Mouse (Mus musculus) gastrocnemius, postnatal 10 days (tissue): ENCODE results near the gene Olfr113. TPM values are rescaled to one million over a fixed set of nuclear protein-coding genes. Genes with fewer than 3 reads are reported as not detected.
"Not testable (repeated sequence)": the region's sequence is repeated elsewhere in the genome, so short reads cannot be mapped to it uniquely, and the experiment has no call there.

Experiments used
- DNase-seq: peaks from one replicate; pipeline ENCODE4 v3.0.0; 2021; ENCODE audit warnings: mixed read lengths
- long read RNA-seq, 2 experiments: library from polyadenylated mRNA; stranded (forward); transcript quantifications; one replicate each; pipeline ENCODE4 v2.0.0; 2021
- total RNA-seq, 2 experiments: library from RNA; stranded (reverse); gene quantifications; 2 replicates each; pipeline ENCODE4 v1.2.3; 2021

Gene Olfr113
- total RNA-seq = not detected
- long read RNA-seq, experiment 1 = 0 reads
- long read RNA-seq, experiment 2 = 0 reads

DNA sequence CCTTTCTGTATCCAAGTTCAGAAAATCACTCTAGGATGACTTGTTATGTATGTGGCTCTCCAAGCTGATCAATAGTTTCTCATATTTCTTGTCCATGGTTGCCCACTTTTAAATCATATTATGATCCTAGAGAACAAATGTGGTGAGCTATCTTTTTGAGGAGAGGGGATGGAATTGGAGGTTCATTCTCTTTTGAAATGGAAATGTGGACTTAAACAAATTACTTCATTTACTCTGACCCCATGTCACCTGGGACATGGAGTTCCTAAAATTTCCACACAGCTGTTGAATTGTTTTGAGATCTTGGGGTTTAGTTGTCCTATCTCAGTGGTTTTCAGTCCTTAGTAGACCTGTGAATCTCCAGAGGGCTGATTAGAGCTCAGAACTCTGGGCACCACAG, at the start of gene Olfr113:
Gene Olfr113 (minus strand): TSS at position 101 of the 400 bp plus-strand sequence.
- DNase-seq = no peak

DNA sequence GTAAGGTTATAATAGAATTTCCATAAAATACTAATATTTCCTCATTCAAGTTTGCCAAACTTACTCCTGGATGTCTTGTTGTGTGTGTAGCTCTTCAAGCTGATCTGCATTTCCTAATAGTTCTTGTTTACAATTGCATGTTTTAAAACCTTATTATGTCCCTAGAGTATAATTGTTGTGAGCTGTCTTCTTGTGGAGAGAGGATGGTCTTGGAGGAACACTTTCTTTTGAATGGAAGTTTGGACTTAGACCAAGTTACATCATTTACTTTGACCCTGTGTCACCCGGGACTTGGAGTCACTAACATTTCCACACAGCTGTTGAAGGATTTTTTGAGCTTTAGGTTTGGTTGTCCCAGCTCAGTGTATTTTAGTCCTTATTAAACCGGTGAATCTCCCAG, 49.5 kb upstream of the Olfr113 start, which contains the start of the genes Olfr115 and Olfr116:
Gene Olfr115 (minus strand): TSS at position 101 of the 400 bp plus-strand sequence.
Gene Olfr116 (minus strand): TSS at position 191 of the 400 bp plus-strand sequence.
- DNase-seq = no peak

DNA sequence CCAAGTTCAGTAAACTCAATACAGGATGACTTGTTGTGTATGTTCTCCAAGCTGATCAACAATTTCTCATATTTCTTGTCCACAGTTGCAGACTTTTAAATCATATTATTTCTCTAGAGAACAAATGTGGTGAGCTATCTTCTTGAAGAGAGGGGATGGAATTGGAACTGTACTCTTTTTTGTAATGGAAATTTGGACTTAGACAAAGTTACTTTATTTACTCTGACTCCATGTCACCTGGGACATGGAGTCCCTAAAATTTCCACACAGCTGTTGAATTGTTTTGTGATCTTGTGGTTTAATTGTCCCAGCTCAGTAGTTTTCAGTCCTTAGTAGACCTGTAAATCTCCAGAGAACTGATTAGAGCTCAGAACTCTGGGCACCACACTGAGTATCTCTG, 15.2 kb upstream of the Olfr113 start, which contains the start of gene Olfr114:
Gene Olfr114 (minus strand): TSS at position 101 of the 400 bp plus-strand sequence.
- no peak for DNase-seq

DNA sequence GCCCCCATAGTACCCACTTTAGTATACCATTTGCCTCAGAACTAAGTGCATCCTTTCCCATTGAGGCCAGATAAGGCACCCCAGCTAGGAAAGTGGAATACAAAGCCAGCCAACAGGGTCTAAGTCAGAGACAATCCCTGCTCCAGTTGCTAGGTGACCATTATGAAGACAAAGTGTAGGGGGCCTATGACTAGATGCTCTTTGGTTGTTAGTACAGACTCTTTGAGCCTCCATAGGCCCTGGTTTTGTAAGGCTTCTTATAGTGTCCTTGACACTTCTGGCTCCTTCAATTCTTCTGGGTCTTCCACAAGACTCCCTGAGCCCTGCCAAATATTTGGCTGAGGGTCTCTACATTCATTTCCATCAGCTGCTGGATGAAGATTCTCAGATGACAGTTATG, 8.1 kb downstream of the Olfr113 start, which contains the start of gene Olfr112:
Gene Olfr112 (minus strand): TSS at position 101 of the 400 bp plus-strand sequence.
- no peak for DNase-seq

DNA sequence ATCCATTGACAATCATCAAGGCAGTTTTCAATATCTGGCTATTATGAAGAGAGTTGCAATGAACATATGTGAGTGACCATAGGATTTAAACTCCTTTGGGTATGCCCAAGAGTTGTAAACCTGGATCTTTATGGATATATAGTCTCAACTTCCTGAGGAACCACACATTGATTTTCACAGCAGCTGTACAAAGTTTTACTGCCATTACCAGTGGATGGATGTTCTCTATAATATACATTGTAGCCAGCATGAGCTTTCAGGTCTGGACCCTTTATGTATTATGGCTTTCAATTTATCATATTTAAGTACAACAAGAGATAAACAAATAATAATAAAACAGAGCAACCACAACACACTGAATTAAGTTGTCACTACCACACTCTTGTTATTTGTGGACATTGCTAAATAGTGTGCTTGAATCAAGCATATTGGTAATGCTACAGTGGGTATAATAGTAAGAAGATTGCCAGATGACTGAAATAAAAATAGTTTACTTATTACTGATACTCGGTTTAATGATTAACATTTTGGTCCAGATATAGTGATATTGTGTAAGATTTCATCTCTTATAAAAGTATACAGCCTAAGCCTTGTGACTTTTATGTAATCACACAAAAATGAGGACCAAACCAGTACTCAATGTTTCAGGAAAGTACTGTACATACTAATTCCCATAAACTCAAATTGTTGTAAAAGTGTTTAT, 18.4 kb downstream of the Olfr113 start:
- no peak for DNase-seq

DNA sequence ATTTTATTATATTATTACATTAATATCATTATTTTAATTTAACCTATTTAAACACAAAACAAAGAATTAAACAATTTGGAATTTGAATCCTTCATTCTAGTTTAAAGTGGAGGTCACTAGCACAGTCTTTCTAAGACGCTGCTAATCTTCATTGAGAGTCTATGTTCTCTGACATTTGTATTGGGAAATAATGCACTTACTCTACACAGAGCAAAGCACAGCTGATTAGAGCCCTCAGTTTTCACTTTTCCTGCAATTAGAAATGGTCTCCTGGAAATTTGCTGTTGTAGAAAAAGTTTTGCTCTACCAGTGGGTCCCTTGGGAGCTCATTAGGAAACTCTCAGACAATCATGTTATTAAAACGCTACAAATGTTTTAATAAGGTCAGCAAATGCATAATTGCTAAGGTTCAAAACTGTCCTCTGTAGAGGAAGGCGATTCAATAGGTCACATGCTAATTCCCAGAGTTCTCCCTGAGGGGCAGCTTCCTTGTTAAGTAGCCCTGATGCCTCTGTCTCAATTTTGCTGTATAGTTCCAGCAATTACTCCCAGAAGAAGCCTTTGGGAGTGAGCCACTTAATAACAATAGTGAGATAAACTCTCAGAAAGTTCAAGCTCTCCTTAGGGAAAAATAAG, 33.5 kb downstream of the Olfr113 start:
- no peak for DNase-seq

DNA sequence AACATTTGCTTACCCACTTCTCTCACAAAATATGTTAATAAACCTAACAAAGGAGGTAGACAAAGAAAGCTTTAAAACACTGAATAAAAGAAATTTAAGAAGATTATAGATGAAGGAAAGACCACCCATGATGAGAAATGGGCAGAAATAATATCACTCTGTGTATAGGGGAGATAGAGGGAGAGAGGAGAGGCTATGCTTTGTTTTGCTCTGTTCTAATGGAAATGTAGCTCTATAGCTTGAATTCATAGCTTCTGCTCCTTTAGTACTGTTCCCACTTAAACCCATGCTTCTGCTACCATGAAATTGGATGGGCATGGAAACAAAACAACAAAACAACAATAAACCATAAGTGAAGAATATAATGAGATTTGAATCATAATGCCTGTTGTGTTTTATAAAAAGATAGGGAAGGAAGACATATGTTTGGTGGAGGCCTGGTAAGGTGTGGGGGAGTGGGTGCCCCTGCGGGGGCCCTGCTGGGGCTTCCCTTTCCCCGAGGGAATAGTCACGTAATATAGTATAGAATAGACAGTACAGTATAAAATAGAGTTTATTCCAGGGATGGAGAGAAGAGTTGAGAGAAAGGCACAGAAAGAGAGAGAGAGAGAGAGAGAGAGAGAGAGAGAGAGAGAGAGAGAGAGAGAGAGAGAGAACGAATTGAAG, 35.9 kb downstream of the Olfr113 start:
- DNase-seq = no peak

DNA sequence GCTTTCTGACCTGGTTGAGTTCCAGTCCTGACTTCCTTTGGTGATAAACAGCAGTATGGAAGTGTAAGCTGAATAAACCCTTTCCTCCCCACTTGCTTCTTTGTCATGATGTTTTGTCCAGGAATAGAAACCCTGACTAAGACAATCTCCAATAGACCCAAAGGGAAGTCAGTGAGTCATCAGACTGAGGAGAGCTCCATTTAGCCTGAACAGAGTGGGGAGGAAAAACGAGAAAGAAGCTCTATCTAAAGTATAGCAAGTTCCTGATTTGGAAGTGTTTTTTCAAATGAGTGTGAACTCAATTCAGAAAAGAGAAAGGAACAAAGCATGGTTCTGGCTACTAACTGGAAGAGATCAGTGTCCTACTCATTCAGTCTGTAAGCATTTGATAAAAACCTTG, 39.0 kb downstream of the Olfr113 start:
- DNase-seq = not testable (repeated sequence)

DNA sequence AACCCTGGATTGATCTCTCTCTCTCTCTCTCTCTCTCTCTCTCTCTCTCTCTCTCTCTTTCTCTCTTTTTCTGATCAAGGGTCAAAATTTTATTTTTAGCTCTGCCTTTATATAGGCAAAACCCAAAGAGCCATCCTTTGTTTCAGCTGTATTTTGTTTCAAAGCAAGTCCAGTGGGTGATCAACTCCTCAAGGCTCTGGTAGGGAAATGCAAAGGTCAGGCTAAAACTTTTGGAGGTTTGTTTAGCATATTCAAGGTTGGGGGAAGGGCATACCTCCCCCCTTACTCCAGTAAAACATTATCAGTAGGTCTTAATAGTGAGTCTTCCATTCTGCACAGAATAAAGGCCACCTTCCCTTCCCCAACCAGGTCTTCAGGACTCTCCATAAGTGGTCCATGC, 42.3 kb downstream of the Olfr113 start:
- DNase-seq = no peak

DNA sequence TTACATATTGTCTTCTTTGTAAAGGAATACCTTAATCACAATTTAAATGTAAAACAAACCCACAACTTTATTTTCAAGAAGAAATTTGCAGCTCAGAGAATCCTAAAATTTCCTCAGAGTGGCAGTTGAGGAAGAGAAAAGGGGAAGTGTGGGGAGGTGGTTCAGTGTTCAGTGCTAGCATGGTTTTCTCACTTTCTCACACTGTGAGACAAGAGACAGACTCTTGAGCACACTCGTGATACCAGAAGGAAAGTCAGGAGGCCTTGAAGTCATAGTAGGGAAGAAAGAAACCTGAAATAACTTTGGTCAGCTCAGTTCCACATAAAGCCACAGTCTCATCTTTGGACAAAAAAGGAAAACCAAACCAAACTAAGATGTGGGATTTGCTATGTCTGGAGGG, 52.0 kb downstream of the Olfr113 start:
- DNase-seq = not testable (repeated sequence)

DNA sequence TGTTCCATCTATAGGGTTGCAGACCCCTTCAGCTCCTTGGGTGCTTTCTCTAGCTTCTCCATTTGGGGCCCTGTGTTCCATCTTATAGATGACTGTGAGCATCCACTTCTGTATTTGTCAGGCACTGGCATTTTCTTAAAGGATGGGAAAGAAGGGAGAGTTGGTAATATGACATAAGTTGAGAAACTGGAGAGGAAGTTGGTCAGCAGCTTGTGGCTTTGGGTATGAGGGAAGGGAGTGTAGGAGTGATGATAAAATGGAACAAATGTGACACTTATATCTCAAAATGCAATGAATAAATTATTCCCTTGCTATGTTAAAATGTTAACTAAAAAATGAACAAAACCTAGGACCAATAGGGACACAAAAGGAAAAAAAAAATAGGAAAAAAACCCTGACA, 52.9 kb downstream of the Olfr113 start:
- not testable (repeated sequence) for DNase-seq

Other genes with a start within 250 kb of the Olfr113 start
- gene Olfr103, start 238.0 kb downstream of the Olfr113 start, total RNA-seq = not detected
- gene Olfr104-ps, start 218.1 kb downstream of the Olfr113 start, total RNA-seq = not detected
- not detected for gene Olfr105-ps, start 198.6 kb downstream of the Olfr113 start, total RNA-seq
- not detected for gene Olfr106-ps, start 187.3 kb downstream of the Olfr113 start, total RNA-seq
- gene Olfr107, start 178.4 kb downstream of the Olfr113 start, total RNA-seq = not detected
- not detected for gene Olfr108, start 132.2 kb downstream of the Olfr113 start, total RNA-seq
- gene Olfr109, start 118.7 kb downstream of the Olfr113 start, total RNA-seq = not detected
- not detected for gene H2-M2, start 94.1 kb downstream of the Olfr113 start, total RNA-seq
- not detected for gene Olfr110, start 85.2 kb downstream of the Olfr113 start, total RNA-seq
- gene Olfr111, start 69.6 kb downstream of the Olfr113 start, total RNA-seq = not detected
- gene Olfr112, start 8.2 kb downstream of the Olfr113 start, total RNA-seq = not detected
- gene Olfr114, start 15.1 kb upstream of the Olfr113 start, total RNA-seq = not detected
- gene Olfr115, start 49.4 kb upstream of the Olfr113 start, total RNA-seq = under 1 TPM; 0.11 to 0.26 TPM
- not detected for gene Olfr116, start 49.5 kb upstream of the Olfr113 start, total RNA-seq
- not detected for gene Olfr117, start 86.1 kb upstream of the Olfr113 start, total RNA-seq
- not detected for gene Olfr118, start 89.3 kb upstream of the Olfr113 start, total RNA-seq
- not detected for gene Olfr119, start 118.9 kb upstream of the Olfr113 start, total RNA-seq
- gene Olfr120, start 144.1 kb upstream of the Olfr113 start, total RNA-seq = not detected
- gene Olfr121, start 171.2 kb upstream of the Olfr113 start, total RNA-seq = not detected
- gene Olfr122, start 190.9 kb upstream of the Olfr113 start, total RNA-seq = not detected
- gene Olfr123, start 215.9 kb upstream of the Olfr113 start, total RNA-seq = not detected
- gene Olfr124, start 222.2 kb upstream of the Olfr113 start, total RNA-seq = not detected